Comparison of ENCODE assay signal across 25 mouse cellular contexts in genomic region chr5:53154078-53154477, GRCm38 (mm10). TPM values are rescaled to one million over a fixed set of nuclear protein-coding genes. Genes with fewer than 3 reads are reported as not detected.
A peak's percentile ranks its signal among the peaks of the same experiment; 100 is the strongest.
DNase-seq lines count a peak whose midpoint lies in the region; ATAC-seq lines count a peak whose summit lies in the region.
"Had no signal": no experiment of that assay in that cellular context is flagged by ENCODE, and none has a peak within 500 bp of the region (broad histone marks: within the 10 kb centered on the region; RNA-seq: fewer than 3 reads in every experiment).

No protein-coding gene starts in this region.

- no peak overlapping the region; the same call in 1 of the 2 replicates for H3K27ac ChIP-seq in heart, embryonic 10.5 days
- peak overlapping the region; percentile 46 for H3K27ac ChIP-seq in heart, embryonic 15.5 days
- H3K27ac ChIP-seq: hindbrain, embryonic 14.5 days; liver, embryonic 12.5 days; midbrain, embryonic 12.5 days; neural tube, embryonic 12.5 days; stomach, postnatal 0 days had no signal

- H3K9me3 ChIP-seq in heart, embryonic 10.5 days: no peaks in the 10 kb centered on the region
- H3K9me3 ChIP-seq in heart, embryonic 15.5 days (replicated peaks): no peaks in the 10 kb centered on the region
- H3K9me3 ChIP-seq: liver, embryonic 12.5 days; midbrain, embryonic 12.5 days; neural tube, embryonic 12.5 days had no signal

- WGBS in heart, embryonic 10.5 days: 22% methylated on average over 2 of the region's 2 CpGs
- 38% methylated on average over 2 of the region's 2 CpGs for WGBS in heart, embryonic 15.5 days

- 0 out of 2 replicates have a peak overlapping the region, but pooled peaks have one; percentile 2 for H3K4me3 ChIP-seq in heart, embryonic 10.5 days
- H3K4me3 ChIP-seq in heart, embryonic 15.5 days: no peak overlapping the region
- H3K4me3 ChIP-seq: erythroblast, embryonic 14.5 days; liver, embryonic 12.5 days; midbrain, embryonic 12.5 days; myocyte; neural tube, embryonic 12.5 days had no signal

- no peaks in the 10 kb centered on the region for H3K36me3 ChIP-seq in heart, embryonic 10.5 days
- no peaks in the 10 kb centered on the region for H3K36me3 ChIP-seq in heart, embryonic 15.5 days
- H3K36me3 ChIP-seq: liver, embryonic 12.5 days; midbrain, embryonic 12.5 days; neural tube, embryonic 12.5 days had no signal

- no peak overlapping the region for H3K9ac ChIP-seq in heart, embryonic 15.5 days
- H3K9ac ChIP-seq: hindbrain, embryonic 14.5 days; liver, embryonic 12.5 days; liver, postnatal 0 days; midbrain, embryonic 12.5 days; neural tube, embryonic 12.5 days had no signal

- peaks cover 25% of the 10 kb centered on the region for H3K4me1 ChIP-seq in heart, embryonic 10.5 days
- H3K4me1 ChIP-seq in heart, embryonic 15.5 days (replicated peaks): peaks cover 19% of the 10 kb centered on the region
- H3K4me1 ChIP-seq: liver, embryonic 12.5 days had no signal

- intact Hi-C loops in heart, postnatal 14 days (cut with DNase I): no loop called here

- no peaks in the 10 kb centered on the region for H3K27me3 ChIP-seq in heart, embryonic 10.5 days (ENCODE audit: insufficient read depth, poor library complexity, severe bottlenecking)
- H3K27me3 ChIP-seq in heart, embryonic 15.5 days: no peaks in the 10 kb centered on the region
- H3K27me3 ChIP-seq: liver, embryonic 12.5 days; neural tube, embryonic 12.5 days had no signal

- peak; percentile 86 for ATAC-seq in heart, embryonic 15.5 days (replicated peaks; ENCODE audit: insufficient number of reproducible peaks, insufficient read depth, low FRiP score, low read depth)
- ATAC-seq: activated CD4-positive, CD25-positive, alpha-beta regulatory T cell, adult 4 months; CD4-positive, CD25-positive, alpha-beta regulatory T cell, adult 4 months; forebrain, embryonic 14.5 days; inflammation-experienced regulatory T-cells, adult 6 months; liver, embryonic 12.5 days; liver, postnatal 0 days had no signal

- H3K4me2 ChIP-seq in heart, embryonic 15.5 days: no peak overlapping the region
- H3K4me2 ChIP-seq: hindbrain, embryonic 14.5 days; liver, embryonic 12.5 days; midbrain, embryonic 12.5 days; neural tube, embryonic 12.5 days had no signal

- DNase-seq in heart, embryonic 10.5 days (ENCODE audit: low spot score): no peak
- DNase-seq in heart, postnatal 14 days: no peak
- DNase-seq in heart, postnatal 4 days: no peak
- DNase-seq in urinary bladder, postnatal 14 days (ENCODE audit: low spot score): peak; percentile 8
- DNase-seq in urinary bladder, adult 2 months (ENCODE audit: low spot score): no peak
- DNase-seq in spleen, adult 18-20 months: no peak
- DNase-seq: adrenal gland, adult 2 months; adrenal gland, postnatal 36 days; kidney, adult 11 months; kidney, postnatal 14 days; liver, postnatal 0 days; lung, postnatal 36 days; thymus, postnatal 25 days had no signal

RNA-seq across cellular contexts. Expression of gene Sel1l3, which starts 59.6 kb away (rescaled TPM):
- polyA plus RNA-seq in heart, embryonic 10.5 days (2016; fragmentation: Nextera tagmentation; extraction: Ambion mirVana): 1.7 and 1.9 TPM in 2 replicates
- total RNA-seq in heart, postnatal 14 days (2021): 1 to 10 TPM; 1.1 to 1.2 TPM
- polyA plus RNA-seq in heart, embryonic 15.5 days (2015; fragmentation: Nextera tagmentation; extraction: Ambion mirVana): 0.76 and 1.3 TPM in 2 replicates
- 1 to 10 TPM in 1 of 2 experiments, under 1 TPM in 1; 0.95 to 1.4 TPM for total RNA-seq in heart, postnatal 4 days (2021)
- 6.6 and 7.8 TPM in 2 replicates for polyA plus RNA-seq in urinary bladder, adult 2 months (2012; rRNA removed)
- polyA plus RNA-seq: activated CD4-positive, CD25-positive, alpha-beta regulatory T cell, adult 4 months; erythroblast, embryonic 14.5 days had no signal
